Mouse (Mus musculus) stomach, postnatal 0 days (tissue): ENCODE results near the gene Nrxn3.

Experiments used
- CTCF ChIP-seq: IDR thresholded peaks from 2 replicates; pipeline ENCODE4 v1.5.1; 2016; ENCODE audit warnings: antibody characterized with exemption, low read depth, mild to moderate bottlenecking, moderate library complexity
- EP300 ChIP-seq: optimal IDR thresholded peaks from 2 replicates; pipeline ENCODE3; 2016; ENCODE audit warnings: antibody characterized with exemption

DNA sequence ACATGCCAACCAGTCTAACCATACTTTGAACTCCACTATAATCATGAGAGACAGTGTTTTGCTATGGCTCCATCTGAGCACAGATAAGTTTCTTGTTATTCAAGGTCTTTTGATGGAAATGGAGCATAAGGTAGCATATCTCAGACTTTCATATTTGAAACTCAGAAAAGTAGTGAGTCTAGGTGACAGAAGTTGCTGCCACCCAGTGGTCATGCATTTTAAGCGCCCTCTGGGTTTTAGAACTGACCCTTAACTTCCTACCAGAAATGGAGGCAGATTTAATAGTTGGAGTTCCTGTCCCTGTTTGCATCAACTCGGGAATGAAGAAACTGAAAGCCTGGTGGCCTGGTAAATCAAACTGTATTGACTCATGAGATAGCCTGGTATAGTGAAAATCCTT lies 488.9 kb downstream of the Nrxn3 start:
- TF ChIP-seq CTCF: peak; percentile 52
- no peak for TF ChIP-seq EP300
